Mouse (Mus musculus): ENCODE measurements around the gene Trpm3.

DNA sequence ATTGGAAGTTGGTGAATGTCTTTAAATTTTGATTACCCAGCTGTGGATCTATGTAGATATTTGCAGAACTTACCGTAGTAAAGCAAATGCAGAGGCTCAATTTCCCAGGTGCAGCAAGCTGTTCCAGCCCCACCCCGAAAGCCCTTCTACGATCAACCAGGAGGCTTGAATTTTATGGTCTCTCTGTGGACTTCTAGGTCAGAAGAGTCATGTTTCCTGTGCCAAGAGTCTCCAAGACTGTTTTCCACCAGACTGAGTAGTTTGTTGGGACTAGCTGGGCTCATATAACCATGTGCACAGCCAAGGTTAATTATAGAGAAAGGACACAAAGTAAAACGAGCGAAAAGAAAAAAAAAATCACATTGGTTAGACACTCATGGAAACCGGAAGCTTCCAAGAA, 364.6 kb downstream of the Trpm3 start:
- TF ChIP-seq CTCF (IDR thresholded peaks at IDR 0.05; ENCODE audit: low read depth, low read length) (no peak), POLR2A (IDR thresholded peaks at IDR 0.05; ENCODE audit: insufficient read depth, low read length) (no peak)
